Mouse (Mus musculus) liver, adult 2 months (tissue): ENCODE results near the gene Spag17.

ENCODE experiments used
- CTCF ChIP-seq: fragments of 200-500 bp; IDR thresholded peaks from 2 replicates; pipeline ENCODE4 v1.5.1; 2011; ENCODE audit warnings: low read depth, low read length, control low read depth
- POLR2A ChIP-seq: fragments of 200-500 bp; IDR thresholded peaks from 2 replicates; pipeline ENCODE4 v1.6.1; 2011; ENCODE audit warnings: low read length, control low read depth; ENCODE audit not compliant: insufficient read depth; ENCODE audit errors: extremely low read depth

GRCm38 (mm10) chr3:99964345-99964744, 79.1 kb downstream of the Spag17 start:
- TF ChIP-seq CTCF (no peak), POLR2A (no peak)
